Mouse (Mus musculus): ENCODE results near the gene Ptpn23. TPM values are rescaled to one million over a fixed set of nuclear protein-coding genes. Genes with fewer than 3 reads are reported as not detected.
"Not testable (repeated sequence)": the region's sequence is repeated elsewhere in the genome, so short reads cannot be mapped to it uniquely, and the experiment has no call there.

Ptpn23 gene
- polyA plus RNA-seq, 1 experiment from 2014 or later = 12.2 TPM

DNA sequence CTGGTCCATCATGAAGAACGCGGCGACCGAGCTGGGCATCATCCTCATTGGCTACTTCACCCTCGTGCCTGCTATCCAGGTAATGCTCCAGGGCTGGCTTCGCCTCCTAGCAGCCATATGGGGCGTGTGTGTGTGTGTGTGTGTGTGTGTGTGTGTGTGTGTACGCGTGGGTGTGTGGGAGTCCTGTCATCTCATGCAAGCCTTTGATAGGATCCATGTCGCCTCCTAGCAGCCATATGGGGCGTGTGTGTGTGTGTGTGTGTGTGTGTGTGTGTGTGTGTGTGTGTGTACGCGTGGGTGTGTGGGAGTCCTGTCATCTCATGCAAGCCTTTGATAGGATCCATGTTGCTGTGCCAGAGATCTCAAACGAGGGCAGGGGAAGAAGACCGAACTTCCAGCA, 30.4 kb downstream of the Ptpn23 start:
- not testable (repeated sequence) for ATAC-seq
- 86% methylated on average over 14 of the region's 15 CpGs for WGBS

DNA sequence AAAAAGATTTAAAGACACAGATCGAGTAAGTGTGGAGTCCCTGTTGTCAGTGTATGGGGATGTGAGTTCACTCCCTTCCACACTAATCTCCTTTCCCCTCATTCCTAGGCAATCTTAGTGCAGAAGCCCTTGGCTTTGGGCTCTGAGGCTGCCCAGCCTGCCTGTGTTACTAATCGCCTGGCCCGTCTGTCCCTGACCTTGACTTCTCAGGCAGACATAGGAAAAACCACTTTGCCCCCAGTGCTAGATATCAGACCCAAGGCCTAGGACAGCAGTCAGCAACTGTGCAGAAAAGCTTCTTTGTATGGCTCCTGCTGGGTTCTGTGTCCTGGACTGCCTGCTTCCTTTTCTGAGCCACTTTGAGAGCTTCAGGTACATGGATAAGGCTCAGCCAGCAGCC, 32.3 kb downstream of the Ptpn23 start:
- WGBS = 88% methylated on average over 3 of the region's 3 CpGs
- ATAC-seq = no peak
- Histone ChIP-seq H3K36me3 (peaks cover 15% of the 10 kb centered on the region; the same call in 1 of the 2 replicates), H3K4me3 (replicated peaks) (no peak overlapping the region), H3K4me1 (replicated peaks) (no peaks in the 10 kb centered on the region), H3K4me2 (replicated peaks) (no peak overlapping the region), H3K27me3 (replicated peaks) (no peaks in the 10 kb centered on the region), H3K9ac (no peak overlapping the region), H3K27ac (no peak overlapping the region), H3K9me3 (no peaks in the 10 kb centered on the region)

More for the DNA sequence above, 30.4 kb downstream of the Ptpn23 start:
- H3K36me3 ChIP-seq = peaks cover 15% of the 10 kb centered on the region
- not testable (repeated sequence) for H3K4me3 ChIP-seq (replicated peaks); H3K27me3 ChIP-seq (replicated peaks); H3K9ac ChIP-seq; H3K4me1 ChIP-seq (replicated peaks); H3K9me3 ChIP-seq; H3K27ac ChIP-seq; H3K4me2 ChIP-seq (replicated peaks)

DNA sequence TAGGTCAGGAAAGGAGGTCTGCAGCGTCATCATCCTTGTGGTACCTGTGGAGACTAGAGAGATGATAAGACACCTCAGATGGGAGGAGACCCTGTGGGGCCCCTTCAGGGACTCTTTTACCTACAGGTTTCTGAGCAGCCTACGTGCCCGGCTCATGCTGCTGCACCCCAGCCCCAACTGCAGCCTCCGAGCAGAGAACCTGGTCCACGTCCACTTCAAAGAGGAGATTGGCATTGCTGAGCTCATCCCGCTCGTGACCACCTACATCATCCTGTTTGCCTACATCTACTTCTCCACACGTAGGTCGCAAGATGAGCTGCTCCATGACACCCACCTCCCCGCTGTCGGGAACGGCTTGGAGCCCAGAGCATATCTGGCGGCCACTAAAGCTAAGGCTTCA, 34.1 kb downstream of the Ptpn23 start:
- Histone ChIP-seq H3K9ac (no peak overlapping the region), H3K4me2 (replicated peaks) (no peak overlapping the region), H3K27ac (no peak overlapping the region), H3K9me3 (no peaks in the 10 kb centered on the region), H3K36me3 (peaks cover 15% of the 10 kb centered on the region; the same call in 1 of the 2 replicates), H3K27me3 (replicated peaks) (no peaks in the 10 kb centered on the region), H3K4me3 (replicated peaks) (no peak overlapping the region), H3K4me1 (replicated peaks) (no peaks in the 10 kb centered on the region)
- 91% methylated on average over 13 of the region's 13 CpGs for WGBS
- ATAC-seq = no peak

DNA sequence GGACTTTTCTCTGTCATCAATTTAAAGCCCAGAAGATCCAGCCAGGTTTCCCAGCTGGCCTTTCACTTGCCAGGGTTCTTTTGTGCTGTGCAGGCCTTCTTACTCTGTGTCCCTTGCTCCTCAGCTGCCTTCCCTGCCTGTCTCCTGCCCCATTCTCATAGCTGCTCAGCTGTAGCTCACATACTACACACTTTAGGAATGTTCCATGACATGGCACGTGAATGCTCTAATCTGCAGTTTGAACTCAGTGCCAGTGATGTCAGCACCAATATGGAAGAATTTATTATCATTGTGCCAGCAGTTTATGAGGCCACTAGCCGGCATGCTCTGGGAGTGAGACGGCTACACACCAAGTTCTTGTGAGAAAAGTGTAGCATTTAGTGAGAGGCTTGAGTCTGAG, 38.2 kb downstream of the Ptpn23 start:
- Histone ChIP-seq H3K4me1 (replicated peaks) (no peaks in the 10 kb centered on the region), H3K9ac (no peak overlapping the region), H3K36me3 (0 out of 2 replicates have a peak, but pooled peaks cover 3% of the 10 kb centered on the region), H3K9me3 (no peaks in the 10 kb centered on the region), H3K4me3 (replicated peaks) (no peak overlapping the region), H3K27me3 (replicated peaks) (no peaks in the 10 kb centered on the region), H3K4me2 (replicated peaks) (no peak overlapping the region), H3K27ac (no peak overlapping the region)
- 89% methylated on average over 3 of the region's 3 CpGs for WGBS
- no peak for ATAC-seq

DNA sequence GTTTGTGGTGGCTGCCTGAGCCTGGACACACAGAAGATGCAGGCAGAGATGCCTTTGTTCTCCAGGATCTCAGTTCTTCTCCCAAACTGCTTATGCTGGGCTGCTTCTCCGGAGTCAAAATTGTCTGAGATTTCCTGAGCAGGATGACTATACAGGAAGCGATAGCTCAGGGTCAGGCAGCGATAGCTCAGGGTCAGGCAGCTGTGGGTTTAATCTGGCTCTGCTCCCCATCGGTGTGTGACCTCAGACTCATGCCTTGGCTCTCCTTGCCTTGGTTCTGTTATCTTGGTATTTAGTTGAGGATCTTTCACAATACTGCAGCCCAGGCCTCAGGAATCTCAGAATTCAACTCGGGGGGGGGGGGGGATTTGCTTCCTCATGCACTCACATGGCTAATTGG, 41.3 kb downstream of the Ptpn23 start:
- 66% methylated on average over 5 of the region's 5 CpGs for WGBS
- no peaks in the 10 kb centered on the region for H3K27me3 ChIP-seq (replicated peaks)
- H3K4me3 ChIP-seq (replicated peaks) = no peak overlapping the region
- no peaks in the 10 kb centered on the region for H3K36me3 ChIP-seq
- H3K9me3 ChIP-seq = no peaks in the 10 kb centered on the region
- H3K4me1 ChIP-seq (replicated peaks) = no peaks in the 10 kb centered on the region
- no peak overlapping the region for H3K4me2 ChIP-seq (replicated peaks)
- no peak for ATAC-seq
- no peak overlapping the region for H3K9ac ChIP-seq
- H3K27ac ChIP-seq = no peak overlapping the region

DNA sequence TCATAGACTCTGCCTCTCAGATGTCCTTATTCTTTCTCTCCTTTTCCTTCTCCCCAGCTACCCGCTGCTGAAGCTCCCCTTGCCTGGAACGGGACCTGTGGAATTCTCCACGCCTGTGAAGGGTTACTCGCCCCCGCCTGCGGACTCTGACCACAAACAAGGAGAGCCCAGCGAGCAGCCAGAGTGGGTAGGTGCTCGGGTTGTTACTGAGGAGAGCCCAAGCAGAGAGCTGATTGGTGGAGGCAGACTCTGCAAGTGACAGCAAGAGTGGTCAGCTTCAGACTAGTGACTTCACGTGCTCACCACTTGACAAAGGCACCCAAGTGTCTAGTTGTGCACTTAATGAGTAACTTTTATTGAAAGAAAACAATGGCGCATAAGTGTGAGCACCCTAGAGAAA, 45.7 kb downstream of the Ptpn23 start:
- Histone ChIP-seq H3K4me1 (replicated peaks) (no peaks in the 10 kb centered on the region), H3K27me3 (replicated peaks) (no peaks in the 10 kb centered on the region), H3K4me2 (replicated peaks) (no peak overlapping the region), H3K4me3 (replicated peaks) (no peak overlapping the region), H3K27ac (no peak overlapping the region), H3K9me3 (no peaks in the 10 kb centered on the region), H3K9ac (no peak overlapping the region), H3K36me3 (no peaks in the 10 kb centered on the region)
- WGBS = 64% methylated on average over 10 of the region's 10 CpGs
- ATAC-seq = peak; percentile 53; the same call in 1 of the 2 replicates

DNA sequence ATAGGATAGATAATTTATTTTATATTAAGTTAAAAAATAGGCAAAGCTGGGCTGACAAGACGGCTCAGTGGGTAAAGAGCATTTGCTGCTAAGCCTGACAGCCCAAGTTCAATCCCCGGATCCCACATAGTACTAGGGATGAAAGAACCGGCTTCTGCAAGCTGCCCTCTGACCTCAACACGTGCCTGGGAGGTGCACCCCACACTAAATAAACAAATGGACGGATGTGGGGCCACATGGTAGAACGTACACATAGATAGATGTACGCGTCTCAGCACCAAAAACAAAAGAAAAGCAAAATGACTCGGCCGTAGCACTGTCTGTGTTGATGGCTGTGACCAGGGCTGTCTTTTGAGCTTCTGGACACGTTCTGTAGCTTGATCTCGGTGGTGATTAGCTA, 46.7 kb downstream of the Ptpn23 start:
- Histone ChIP-seq H3K4me2 (replicated peaks) (no peak overlapping the region), H3K4me1 (replicated peaks) (no peaks in the 10 kb centered on the region), H3K27me3 (replicated peaks) (no peaks in the 10 kb centered on the region), H3K27ac (no peak overlapping the region), H3K36me3 (no peaks in the 10 kb centered on the region), H3K4me3 (replicated peaks) (no peak overlapping the region), H3K9ac (no peak overlapping the region), H3K9me3 (no peaks in the 10 kb centered on the region)
- 57% methylated on average over 12 of the region's 12 CpGs for WGBS
- ATAC-seq = no peak

DNA sequence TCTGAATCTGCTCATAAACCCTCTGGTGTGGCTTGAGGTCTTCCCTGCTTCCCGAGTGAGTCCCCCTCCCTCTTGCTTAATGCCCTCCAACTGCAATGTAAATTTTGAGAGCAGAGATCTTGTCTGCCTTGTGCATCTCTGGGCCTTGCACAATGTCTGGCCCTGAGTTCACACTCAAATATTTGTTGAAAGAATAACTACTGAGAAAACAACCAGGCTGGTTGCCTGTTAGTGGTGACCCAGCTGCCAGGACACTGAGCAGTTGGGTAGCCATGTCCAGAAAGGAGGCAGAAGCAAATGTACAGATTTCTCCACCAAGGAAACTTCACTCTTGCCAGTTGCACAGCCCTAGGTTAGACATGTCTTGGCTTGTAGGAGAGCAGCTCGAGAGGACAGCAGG, 49.7 kb downstream of the Ptpn23 start:
- no peak for ATAC-seq
- WGBS = 66% methylated on average over 2 of the region's 2 CpGs
- Histone ChIP-seq H3K4me1 (replicated peaks) (no peaks in the 10 kb centered on the region), H3K9me3 (no peaks in the 10 kb centered on the region), H3K27me3 (replicated peaks) (no peaks in the 10 kb centered on the region), H3K27ac (no peak overlapping the region), H3K4me3 (replicated peaks) (no peak overlapping the region), H3K4me2 (replicated peaks) (no peak overlapping the region), H3K36me3 (peaks cover 3% of the 10 kb centered on the region; the same call in 1 of the 2 replicates), H3K9ac (no peak overlapping the region)

DNA sequence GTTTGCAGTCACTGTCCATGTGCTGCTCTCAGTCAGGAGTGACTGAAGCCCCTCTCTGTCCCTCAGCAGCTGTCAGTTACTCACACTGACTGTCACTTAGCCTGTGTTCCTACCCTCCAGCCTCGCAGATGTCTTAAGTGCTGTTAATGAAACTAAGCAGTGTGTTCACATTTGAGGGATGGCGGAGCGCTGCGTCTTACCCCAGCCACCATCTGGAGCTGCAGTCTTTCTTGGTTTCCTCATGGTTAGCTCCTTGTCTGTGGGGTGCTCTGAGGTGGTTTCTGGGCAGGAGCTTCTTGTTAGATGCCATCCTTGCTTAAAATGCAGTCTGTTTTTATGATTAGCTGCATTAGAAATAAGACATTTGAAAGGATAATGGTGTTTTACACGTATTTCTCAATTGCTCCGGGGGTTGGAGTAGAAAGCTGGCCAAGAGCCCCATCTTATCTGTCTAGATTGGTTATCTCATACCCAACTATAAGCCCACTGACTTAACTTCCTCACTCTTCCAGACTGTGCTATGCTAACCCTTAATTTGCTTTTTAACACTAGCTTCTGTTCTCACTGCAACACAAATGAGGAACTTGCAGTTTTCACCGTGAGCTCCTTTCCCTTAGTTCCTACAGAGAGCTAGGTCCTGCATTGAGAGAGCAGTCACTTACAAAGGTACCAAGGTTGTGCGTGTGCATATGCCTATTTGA, 55.9 kb downstream of the Ptpn23 start:
- Histone ChIP-seq H3K36me3 (peaks cover 3% of the 10 kb centered on the region; the same call in 1 of the 2 replicates), H3K4me3 (replicated peaks) (no peak overlapping the region), H3K27me3 (replicated peaks) (no peaks in the 10 kb centered on the region), H3K27ac (no peak overlapping the region), H3K9ac (no peak overlapping the region), H3K4me1 (replicated peaks) (0 out of 2 replicates have a peak, but pooled peaks cover 2% of the 10 kb centered on the region), H3K4me2 (replicated peaks) (no peak overlapping the region), H3K9me3 (no peaks in the 10 kb centered on the region)
- ATAC-seq = no peak
- WGBS = 84% methylated on average over 8 of the region's 8 CpGs

DNA sequence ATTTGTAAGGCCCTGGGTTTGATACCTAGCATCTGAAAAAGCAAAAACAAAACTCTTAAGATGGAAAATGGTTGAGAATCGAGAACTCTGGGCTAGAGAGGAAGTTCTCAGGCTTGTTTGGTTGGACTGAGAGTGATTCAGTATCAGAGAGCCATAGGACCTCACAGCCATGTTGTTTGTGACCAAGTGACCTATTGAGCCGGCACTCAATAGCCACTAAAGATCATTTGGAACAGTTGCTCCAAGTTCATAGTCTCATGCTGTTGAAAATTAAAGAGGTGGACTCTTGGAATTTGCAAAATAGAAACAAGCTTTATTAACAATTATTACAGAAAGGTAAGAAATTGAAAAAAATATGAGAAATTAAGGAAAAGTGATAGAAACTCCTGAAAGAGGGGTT, 56.7 kb downstream of the Ptpn23 start:
- Histone ChIP-seq H3K9me3 (no peaks in the 10 kb centered on the region), H3K4me1 (replicated peaks) (0 out of 2 replicates have a peak, but pooled peaks cover 2% of the 10 kb centered on the region), H3K27ac (no peak overlapping the region), H3K9ac (no peak overlapping the region), H3K4me3 (replicated peaks) (no peak overlapping the region), H3K4me2 (replicated peaks) (no peak overlapping the region), H3K27me3 (replicated peaks) (no peaks in the 10 kb centered on the region), H3K36me3 (peaks cover 3% of the 10 kb centered on the region; the same call in 1 of the 2 replicates)
- 82% methylated on average over 2 of the region's 2 CpGs for WGBS
- no peak for ATAC-seq

DNA sequence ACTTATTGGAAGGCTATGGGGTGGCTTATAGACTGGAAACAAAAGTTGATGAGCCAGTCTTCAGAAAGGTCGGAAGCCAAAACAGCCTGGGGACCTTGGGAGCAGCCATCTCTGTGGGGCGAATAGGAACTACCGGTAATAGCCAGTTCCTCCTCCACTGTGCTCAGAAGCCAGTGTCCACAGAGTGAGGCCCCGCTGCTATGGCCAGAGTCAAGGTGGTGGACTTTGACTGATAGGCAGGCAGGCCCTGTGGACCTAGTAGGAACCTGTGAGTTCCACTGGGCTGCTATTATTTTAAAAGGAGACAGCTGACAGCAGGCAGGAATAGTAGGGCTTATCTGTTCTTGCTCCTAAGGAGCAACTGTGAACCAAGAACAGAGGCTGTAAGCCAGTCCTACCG, 57.4 kb downstream of the Ptpn23 start:
- Histone ChIP-seq H3K27me3 (replicated peaks) (no peaks in the 10 kb centered on the region), H3K4me1 (replicated peaks) (0 out of 2 replicates have a peak, but pooled peaks cover 2% of the 10 kb centered on the region), H3K9me3 (no peaks in the 10 kb centered on the region), H3K4me2 (replicated peaks) (no peak overlapping the region), H3K27ac (no peak overlapping the region), H3K36me3 (peaks cover 3% of the 10 kb centered on the region; the same call in 1 of the 2 replicates), H3K4me3 (replicated peaks) (no peak overlapping the region), H3K9ac (no peak overlapping the region)
- 83% methylated on average over 5 of the region's 5 CpGs for WGBS
- ATAC-seq = peak; percentile 56; the same call in 1 of the 2 replicates

DNA sequence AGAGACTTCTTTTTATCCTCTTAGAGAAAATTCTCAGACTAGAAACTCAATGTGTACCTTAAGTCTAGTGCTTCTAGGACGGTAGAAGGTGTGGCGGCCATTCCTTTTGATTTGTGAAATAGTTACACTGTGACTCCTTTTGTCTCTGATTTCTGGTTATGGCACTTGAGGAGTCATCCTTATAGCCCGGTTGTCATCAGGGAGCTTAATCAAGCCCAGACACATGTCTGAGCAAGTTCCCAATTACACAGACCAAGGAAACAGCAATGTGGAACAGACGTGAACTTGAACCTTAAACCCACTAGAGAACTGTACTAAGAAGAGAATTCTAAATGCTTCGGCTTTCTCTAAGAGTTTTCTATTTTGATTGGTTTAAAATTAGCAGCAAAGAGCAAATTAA, 57.8 kb downstream of the Ptpn23 start:
- H3K4me3 ChIP-seq (replicated peaks) = no peak overlapping the region
- peaks cover 3% of the 10 kb centered on the region; the same call in 1 of the 2 replicates for H3K36me3 ChIP-seq
- no peak overlapping the region for H3K9ac ChIP-seq
- WGBS = 90% methylated on average over 5 of the region's 5 CpGs
- no peak overlapping the region for H3K4me2 ChIP-seq (replicated peaks)
- no peaks in the 10 kb centered on the region for H3K9me3 ChIP-seq
- no peak overlapping the region for H3K27ac ChIP-seq
- 0 out of 2 replicates have a peak, but pooled peaks cover 2% of the 10 kb centered on the region for H3K4me1 ChIP-seq (replicated peaks)
- no peaks in the 10 kb centered on the region for H3K27me3 ChIP-seq (replicated peaks)
- no peak for ATAC-seq

DNA sequence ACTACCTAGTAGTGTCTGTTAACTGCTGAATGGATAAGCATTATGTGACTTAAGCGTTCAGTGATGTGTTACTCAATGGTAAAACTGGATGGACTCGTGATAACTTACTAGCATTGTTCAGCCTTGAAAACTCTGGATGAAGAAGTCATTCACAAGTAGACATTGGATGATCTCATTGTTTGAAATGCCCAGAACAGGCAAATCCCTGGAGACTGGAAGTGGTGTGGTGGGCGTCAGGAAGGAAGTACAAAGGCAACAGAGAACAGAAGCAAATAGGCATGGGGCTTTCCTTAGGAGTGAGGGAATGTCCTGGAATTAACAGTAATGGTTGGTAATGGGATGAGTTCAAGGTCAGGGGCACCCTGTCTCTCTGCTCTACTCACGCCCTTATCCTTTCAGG, 59.1 kb downstream of the Ptpn23 start:
- no peaks in the 10 kb centered on the region for H3K27me3 ChIP-seq (replicated peaks)
- H3K4me3 ChIP-seq (replicated peaks) = no peak overlapping the region
- no peak overlapping the region for H3K27ac ChIP-seq
- ATAC-seq = no peak
- H3K9ac ChIP-seq = no peak overlapping the region
- peaks cover 4% of the 10 kb centered on the region; the same call in 1 of the 2 replicates for H3K4me1 ChIP-seq (replicated peaks)
- H3K9me3 ChIP-seq = no peaks in the 10 kb centered on the region
- H3K4me2 ChIP-seq (replicated peaks) = no peak overlapping the region
- WGBS = 70% methylated on average over 4 of the region's 4 CpGs
- no peaks in the 10 kb centered on the region for H3K36me3 ChIP-seq
